Mouse (Mus musculus) stomach, postnatal 0 days (tissue): ENCODE measurements around the gene Fam19a4. TPM values are rescaled to one million over a fixed set of nuclear protein-coding genes. Genes with fewer than 3 reads are reported as not detected.
"Not testable (repeated sequence)": the region's sequence is repeated elsewhere in the genome, so short reads cannot be mapped to it uniquely, and the experiment has no call there.

Source experiments
- ATAC-seq: fragments of 200-750 bp; cut with Nextera tagmentation; 2 replicates; pipeline ENCODE4 v1.8.0; 2017; ENCODE audit not compliant: low FRiP score, low TSS enrichment
- DNase-seq: peaks from one replicate; pipeline ENCODE4 v3.0.0-alpha.2; 2016; ENCODE audit warnings: low spot score
- H3K27ac ChIP-seq: fragments of 300-500 bp; sonication (generic); replicated peaks from 2 replicates; pipeline ENCODE4 v1.5.1; 2014; ENCODE audit warnings: mild to moderate bottlenecking, control low read depth
- H3K27me3 ChIP-seq: fragments of 300-500 bp; sonication (generic); 2 replicates; pipeline ENCODE4 v1.6.1; 2014; ENCODE audit warnings: low read length; ENCODE audit not compliant: control insufficient read depth, insufficient read depth
- H3K36me3 ChIP-seq: fragments of 300-500 bp; sonication (generic); 2 replicates; pipeline ENCODE4 v1.6.1; 2014; ENCODE audit warnings: low read length, mixed read lengths; ENCODE audit not compliant: control insufficient read depth, insufficient read depth
- H3K4me1 ChIP-seq: fragments of 300-500 bp; sonication (generic); replicated peaks from 2 replicates; pipeline ENCODE4 v1.6.1; 2014; ENCODE audit warnings: antibody characterized with exemption; ENCODE audit not compliant: control insufficient read depth, insufficient read depth
- H3K4me2 ChIP-seq: fragments of 300-500 bp; sonication (generic); replicated peaks from 2 replicates; pipeline ENCODE4 v1.6.1; 2014; ENCODE audit warnings: low read depth, mild to moderate bottlenecking, control low read depth, moderate library complexity
- H3K4me3 ChIP-seq: fragments of 300-500 bp; sonication (generic); 2 replicates; pipeline ENCODE4 v1.5.1; 2014; ENCODE audit warnings: low read depth, low read length, control low read depth
- H3K9ac ChIP-seq: fragments of 300-500 bp; sonication (generic); 2 replicates; pipeline ENCODE4 v1.6.1; 2014; ENCODE audit warnings: mild to moderate bottlenecking, low read length, control low read depth, mixed read lengths
- H3K9me3 ChIP-seq: fragments of 300-500 bp; sonication (generic); 2 replicates; pipeline ENCODE4 v1.6.1; 2016; ENCODE audit warnings: low read length; ENCODE audit not compliant: control insufficient read depth
- CTCF ChIP-seq: IDR thresholded peaks from 2 replicates; pipeline ENCODE4 v1.5.1; 2016; ENCODE audit warnings: antibody characterized with exemption, low read depth, mild to moderate bottlenecking, moderate library complexity
- EP300 ChIP-seq: optimal IDR thresholded peaks from 2 replicates; pipeline ENCODE3; 2016; ENCODE audit warnings: antibody characterized with exemption
- WGBS: fragments of 180-500 bp; shearing (Covaris S2); extraction: QIAGEN DNeasy Blood & Tissue Kit; methylation state at CpG from one replicate; pipeline ENCODE4 v1.1.7; 2014; 5-methylcytosine and 5-hydroxymethylcytosine counted together
- polyA plus RNA-seq: library from polyadenylated mRNA; unstranded; fragments of >200 nt; fragmentation: Nextera tagmentation; extraction: Ambion mirVana; gene quantifications from 2 replicates; pipeline ENCODE4 v1.2.1, GENCODE M21; 2015

The Fam19a4 gene
- polyA plus RNA-seq, 1 experiment from 2014 or later, result 0.27 TPM

DNA sequence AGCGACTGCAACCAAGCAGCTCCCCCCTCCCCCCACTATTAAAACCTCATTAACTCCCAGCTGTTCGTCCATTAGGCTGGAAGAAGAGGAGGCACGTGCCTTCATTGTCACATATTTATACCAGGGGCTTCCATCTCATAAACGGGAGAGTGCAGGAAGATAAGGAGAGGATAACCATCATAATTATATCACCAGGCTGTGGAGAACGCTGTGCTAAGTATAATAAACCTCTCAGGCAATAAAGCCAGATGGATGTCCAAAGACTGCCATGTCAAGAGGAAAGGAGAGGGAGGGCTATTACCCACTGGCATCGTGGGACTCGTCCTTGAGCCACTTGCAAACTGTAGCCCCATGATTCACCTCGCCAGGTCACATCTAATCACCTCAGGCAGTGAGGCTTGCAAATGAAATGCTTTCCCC is 151.1 kb downstream of the Fam19a4 start:
- no peak overlapping the region for H3K4me3 ChIP-seq
- H3K9ac ChIP-seq, result no peak overlapping the region
- H3K27me3 ChIP-seq, result no peaks in the 10 kb centered on the region
- H3K9me3 ChIP-seq, result no peaks in the 10 kb centered on the region
- no peak overlapping the region for H3K27ac ChIP-seq
- DNase-seq (no peak), ATAC-seq (no peak)
- H3K4me1 ChIP-seq, result no peaks in the 10 kb centered on the region
- H3K4me2 ChIP-seq, result no peak overlapping the region
- TF ChIP-seq CTCF (no peak), EP300 (no peak)
- H3K36me3 ChIP-seq, result no peaks in the 10 kb centered on the region
- WGBS, result 37% methylated on average over 8 of the region's 8 CpGs

GRCm38 (mm10) chr6:96877105-96877504 is 183.1 kb downstream of the Fam19a4 start:
- not testable (repeated sequence) for H3K9me3 ChIP-seq, ATAC-seq, H3K27me3 ChIP-seq, H3K36me3 ChIP-seq, H3K4me3 ChIP-seq, H3K4me2 ChIP-seq, H3K4me1 ChIP-seq, DNase-seq, H3K9ac ChIP-seq, H3K27ac ChIP-seq
- WGBS, result 89% methylated on average over 18 of the region's 18 CpGs

GRCm38 (mm10) chr6:96876651-96877050 is 183.6 kb downstream of the Fam19a4 start:
- not testable (repeated sequence) for ATAC-seq, H3K4me1 ChIP-seq, H3K9ac ChIP-seq, H3K4me2 ChIP-seq, H3K36me3 ChIP-seq, H3K9me3 ChIP-seq, H3K27me3 ChIP-seq, DNase-seq, H3K27ac ChIP-seq, H3K4me3 ChIP-seq
- WGBS, result 89% methylated on average over 13 of the region's 13 CpGs

GRCm38 (mm10) chr6:96853065-96853464 is 207.1 kb downstream of the Fam19a4 start:
- no peak for ATAC-seq
- Histone ChIP-seq H3K4me1 (no peaks in the 10 kb centered on the region), H3K9ac (no peak overlapping the region), H3K27ac (no peak overlapping the region), H3K36me3 (no peaks in the 10 kb centered on the region), H3K4me3 (no peak overlapping the region), H3K4me2 (no peak overlapping the region), H3K27me3 (no peaks in the 10 kb centered on the region), H3K9me3 (no peaks in the 10 kb centered on the region)
- TF ChIP-seq EP300 (no peak), CTCF (peak; percentile 55)
- DNase-seq, result no peak
- WGBS, result 67% methylated on average over 7 of the region's 7 CpGs

- no peak for DNase-seq
- no peaks in the 10 kb centered on the region for H3K36me3 ChIP-seq
- no peak overlapping the region for H3K9ac ChIP-seq
- no peak for ATAC-seq
- H3K27ac ChIP-seq, result no peak overlapping the region
- H3K27me3 ChIP-seq, result no peaks in the 10 kb centered on the region
- no peak overlapping the region for H3K4me3 ChIP-seq
- TF ChIP-seq EP300 (no peak), CTCF (peak; percentile 71)
- no peaks in the 10 kb centered on the region for H3K4me1 ChIP-seq
- H3K4me2 ChIP-seq, result no peak overlapping the region
- no peaks in the 10 kb centered on the region for H3K9me3 ChIP-seq
- 36% methylated on average over 1 of the region's 1 CpGs for WGBS
Observed at GRCm38 (mm10) chr6:96843944-96844343, 216.3 kb downstream of the Fam19a4 start.

- DNase-seq (no peak), ATAC-seq (no peak)
- WGBS, result 66% methylated on average over 3 of the region's 3 CpGs
- Histone ChIP-seq H3K4me2 (no peak overlapping the region), H3K36me3 (no peaks in the 10 kb centered on the region), H3K9ac (no peak overlapping the region), H3K4me3 (no peak overlapping the region), H3K27ac (no peak overlapping the region), H3K9me3 (no peaks in the 10 kb centered on the region), H3K4me1 (no peaks in the 10 kb centered on the region), H3K27me3 (no peaks in the 10 kb centered on the region)
- TF ChIP-seq CTCF (no peak), EP300 (no peak)
Observed at GRCm38 (mm10) chr6:96840634-96841033, 219.6 kb downstream of the Fam19a4 start.

DNA sequence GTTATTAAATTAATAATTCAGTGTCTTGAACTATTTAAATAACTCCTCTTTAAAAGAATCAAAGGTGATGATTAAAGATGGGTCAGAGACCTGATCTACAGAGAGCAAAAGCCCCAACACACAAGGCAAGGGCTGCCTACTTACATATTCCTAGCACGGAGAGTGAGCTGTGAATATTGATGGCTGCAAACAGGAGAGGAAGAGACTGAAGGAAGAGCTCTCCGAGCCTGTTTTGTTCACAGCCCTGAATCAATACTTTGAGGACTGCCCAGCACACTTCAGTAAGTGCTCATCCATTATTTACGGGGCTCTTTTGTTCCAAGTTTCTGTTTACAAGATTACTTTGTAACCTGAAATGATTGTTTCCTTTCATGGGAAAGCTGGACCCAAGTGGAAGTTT is 233.6 kb downstream of the Fam19a4 start:
- 49% methylated on average over 3 of the region's 3 CpGs for WGBS
- H3K4me1 ChIP-seq, result no peaks in the 10 kb centered on the region
- H3K4me3 ChIP-seq, result no peak overlapping the region
- no peaks in the 10 kb centered on the region for H3K27me3 ChIP-seq
- H3K36me3 ChIP-seq, result no peaks in the 10 kb centered on the region
- no peak for DNase-seq
- H3K9me3 ChIP-seq, result no peaks in the 10 kb centered on the region
- H3K4me2 ChIP-seq, result no peak overlapping the region
- H3K9ac ChIP-seq, result no peak overlapping the region
- no peak overlapping the region for H3K27ac ChIP-seq
- TF ChIP-seq CTCF, result no peak
- TF ChIP-seq EP300, result no peak
- no peak for ATAC-seq
